Mouse (Mus musculus) thymus, adult 2 months (tissue): ENCODE data around the gene Orm2.
"Not testable (repeated sequence)": the region's sequence is repeated elsewhere in the genome, so short reads cannot be mapped to it uniquely, and the experiment has no call there.

Experiments used
- CTCF ChIP-seq: fragments of 200-500 bp; IDR thresholded peaks from 2 replicates; pipeline ENCODE4 v1.5.1; 2012; ENCODE audit warnings: mild to moderate bottlenecking, control low read depth, low read length, moderate library complexity, borderline replicate concordance; ENCODE audit not compliant: control insufficient read depth, poor library complexity, insufficient read depth; ENCODE audit errors: extremely low read depth
- POLR2A ChIP-seq: fragments of 200-500 bp; IDR thresholded peaks from 2 replicates; pipeline ENCODE4 v1.6.1; 2012; ENCODE audit warnings: mild to moderate bottlenecking, low read length, control low read depth, moderate library complexity; ENCODE audit not compliant: control insufficient read depth, poor library complexity, insufficient read depth; ENCODE audit errors: extremely low read depth

GRCm38 (mm10) chr4:63319566-63319965, 42.7 kb upstream of the Orm2 start:
- not testable (repeated sequence) for TF ChIP-seq CTCF, POLR2A
